Mouse (Mus musculus) adipocyte (in vitro differentiated cells): ENCODE results near the gene Erich3.

Experiments
- DNase-seq: peaks from one replicate; pipeline ENCODE4 v3.0.0-alpha.2; 2016; ENCODE audit warnings: low spot score

Erich3 gene

GRCm38 (mm10) chr3:154771651-154772050 lies 108.0 kb downstream of the Erich3 start:
- DNase-seq: no peak

GRCm38 (mm10) chr3:154778836-154779595 lies 115.4 kb downstream of the Erich3 start:
- DNase-seq: no peak

- DNase-seq: no peak
These were observed 122.7 kb downstream of the Erich3 start for GRCm38 (mm10) chr3:154786354-154786753.

GRCm38 (mm10) chr3:154787611-154788010 lies 124.0 kb downstream of the Erich3 start:
- DNase-seq: no peak

GRCm38 (mm10) chr3:154793571-154793970 lies 129.9 kb downstream of the Erich3 start:
- DNase-seq: peak; percentile 23

- no peak for DNase-seq
These were observed 135.1 kb downstream of the Erich3 start for GRCm38 (mm10) chr3:154798806-154799205.

- no peak for DNase-seq
These were observed 136.8 kb downstream of the Erich3 start for GRCm38 (mm10) chr3:154800454-154800853.

GRCm38 (mm10) chr3:154800888-154801429 lies 137.3 kb downstream of the Erich3 start:
- DNase-seq: no peak

GRCm38 (mm10) chr3:154806626-154807025 lies 143.0 kb downstream of the Erich3 start:
- no peak for DNase-seq

- DNase-seq: no peak
These were observed 146.7 kb downstream of the Erich3 start for GRCm38 (mm10) chr3:154810273-154810870.

- DNase-seq: no peak
These were observed 147.6 kb downstream of the Erich3 start for GRCm38 (mm10) chr3:154811281-154811680.

GRCm38 (mm10) chr3:154811833-154812232 lies 148.2 kb downstream of the Erich3 start:
- DNase-seq: no peak

GRCm38 (mm10) chr3:154812893-154813292 lies 149.2 kb downstream of the Erich3 start:
- no peak for DNase-seq

- no peak for DNase-seq
These were observed 151.9 kb downstream of the Erich3 start for GRCm38 (mm10) chr3:154815606-154816005.

GRCm38 (mm10) chr3:154816231-154816630 lies 152.6 kb downstream of the Erich3 start:
- DNase-seq: no peak

- no peak for DNase-seq
These were observed 153.4 kb downstream of the Erich3 start for GRCm38 (mm10) chr3:154816801-154817625.
